Mouse (Mus musculus) megakaryocyte progenitor cell, adult 5-6 weeks (primary cell): ENCODE data around the gene Zfp934. TPM values are rescaled to one million over a fixed set of nuclear protein-coding genes. Genes with fewer than 3 reads are reported as not detected.
"Not testable (repeated sequence)": the region's sequence is repeated elsewhere in the genome, so short reads cannot be mapped to it uniquely, and the experiment has no call there.

Source experiments
- ATAC-seq: replicated peaks from 2 replicates; pipeline ENCODE4 v1.8.0; 2016; ENCODE audit warnings: mild to moderate bottlenecking, moderate TSS enrichment, inconsistent platforms; ENCODE audit not compliant: poor library complexity
- total RNA-seq, 2 experiments: library from RNA; stranded (forward) in 1 of 2; stranded (reverse) in 1 of 2; fragments of 157-497, 149-512 nt in 1 of 2; fragments of 200-1000 nt in 1 of 2; gene quantifications; 2 replicates each; pipeline versions ENCODE4 v1.2.3 to v1.2.4; 2015 to 2017

Zfp934 gene
- total RNA-seq (2015) (26.0 and 29.6 TPM in 2 replicates), total RNA-seq (2017) (7.8 and 9.7 TPM in 2 replicates)

GRCm38 (mm10) chr13:62571099-62571498 lies at the start of gene Zfp934:
TSS of gene Zfp934 (minus strand) at chr13:62571199.
- not testable (repeated sequence) for ATAC-seq

- ATAC-seq, result not testable (repeated sequence)
These were observed 46.5 kb upstream of the Zfp934 start for GRCm38 (mm10) chr13:62617449-62617848.

GRCm38 (mm10) chr13:62561696-62562095 lies 9.3 kb downstream of the Zfp934 start:
- 0 out of 2 replicates have a peak, but pooled peaks have one; percentile 31 for ATAC-seq

- ATAC-seq, result peak; percentile 86
These were observed 12.5 kb downstream of the Zfp934 start, which contains the start of gene Zfp935 for GRCm38 (mm10) chr13:62558189-62559110. TSS of gene Zfp935 (minus strand) at chr13:62558511.

GRCm38 (mm10) chr13:62530129-62530528 lies 40.9 kb downstream of the Zfp934 start:
- ATAC-seq, result not testable (repeated sequence)

GRCm38 (mm10) chr13:62510641-62511420 lies 60.2 kb downstream of the Zfp934 start:
- ATAC-seq, result not testable (repeated sequence)

- not testable (repeated sequence) for ATAC-seq
These were observed 98.3 kb downstream of the Zfp934 start for GRCm38 (mm10) chr13:62472661-62473060.

- ATAC-seq, result peak; percentile 86
These were observed 101.1 kb downstream of the Zfp934 start for GRCm38 (mm10) chr13:62469947-62470346.

GRCm38 (mm10) chr13:62466424-62467334 lies 104.3 kb downstream of the Zfp934 start, which contains the start of gene Gm49359:
TSS of gene Gm49359 (minus strand) at chr13:62466832.
- peak; percentile 100 for ATAC-seq

Other genes with a start within 250 kb of the Zfp934 start
- 14.9 and 17.4 TPM in 2 replicates for gene Gm3604, start 188.0 kb downstream of the Zfp934 start, total RNA-seq (2015)
- 8.3 and 11.7 TPM in 2 replicates for gene Gm3604, start 188.0 kb downstream of the Zfp934 start, total RNA-seq (2017)
- gene Gm49359, start 104.4 kb downstream of the Zfp934 start, total RNA-seq (2015), result 9.6 and 14.4 TPM in 2 replicates
- gene Gm49359, start 104.4 kb downstream of the Zfp934 start, total RNA-seq (2017), result 8.9 and 14.4 TPM in 2 replicates
- 7.2 TPM in 1 of 2 replicates, not detected in the other for gene Zfp935, start 12.7 kb downstream of the Zfp934 start, total RNA-seq (2015)
- not detected in 2 replicates for gene Zfp935, start 12.7 kb downstream of the Zfp934 start, total RNA-seq (2017)
- 8.5 and 15.3 TPM in 2 replicates for gene 6720489N17Rik, start 53.0 kb upstream of the Zfp934 start, total RNA-seq (2015)
- gene 6720489N17Rik, start 53.0 kb upstream of the Zfp934 start, total RNA-seq (2017), result 19.0 and 20.6 TPM in 2 replicates
- gene Platr25, start 189.5 kb upstream of the Zfp934 start, total RNA-seq (2015), result 26.6 and 32.6 TPM in 2 replicates
- 39.2 and 46.4 TPM in 2 replicates for gene Platr25, start 189.5 kb upstream of the Zfp934 start, total RNA-seq (2017)
- 6.9 and 13.5 TPM in 2 replicates for gene Gm5141, start 214.6 kb upstream of the Zfp934 start, total RNA-seq (2015)
- 3.5 and 5.4 TPM in 2 replicates for gene Gm5141, start 214.6 kb upstream of the Zfp934 start, total RNA-seq (2017)